Mouse (Mus musculus) megakaryocyte, embryonic 14.5 days (primary cell): ENCODE data around the gene Foxd3.

Experiments used
- FLI1 ChIP-seq: IDR thresholded peaks from 2 replicates; pipeline ENCODE4 v1.6.1; 2012; ENCODE audit warnings: low read length, inconsistent platforms, mixed read lengths
- GATA1 ChIP-seq: IDR thresholded peaks from 3 replicates; pipeline ENCODE4 v1.6.1; 2012; ENCODE audit warnings: mixed read lengths, low read length, inconsistent platforms, borderline replicate concordance

DNA sequence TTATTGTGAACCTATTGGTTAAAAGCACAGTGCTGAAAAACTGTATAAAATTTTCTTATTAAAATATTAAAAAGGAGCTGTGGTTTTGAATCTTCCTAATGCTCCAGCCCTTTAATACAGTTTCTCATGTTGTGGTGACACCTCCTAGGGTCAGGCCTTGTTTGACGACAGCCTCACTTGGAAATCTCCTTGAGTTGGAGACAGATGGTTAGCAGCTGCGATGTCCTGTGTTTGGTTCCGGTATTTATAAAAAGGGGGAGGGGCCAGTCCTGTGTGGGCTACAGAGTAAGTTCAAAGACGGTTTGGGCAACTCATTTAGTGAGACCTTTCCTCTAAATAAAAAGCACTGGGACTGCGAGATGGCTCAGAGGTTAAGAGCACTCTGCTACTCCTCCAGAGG lies 30.2 kb downstream of the Foxd3 start:
- TF ChIP-seq GATA1 (no peak), FLI1 (no peak)
